Mouse (Mus musculus): ENCODE measurements around the gene Olfr357.

Olfr357 gene

GRCm38 (mm10) chr2:36993527-36993926, at the start of gene Olfr357:
Gene Olfr357, plus strand, starts transcription at chr2:36993827.
- DNase-seq (ENCODE audit: low spot score): no peak

- no peak for DNase-seq (ENCODE audit: low spot score)
Measured at GRCm38 (mm10) chr2:36997030-36997429, 3.4 kb downstream of the Olfr357 start.

GRCm38 (mm10) chr2:37009235-37009634, 15.6 kb downstream of the Olfr357 start, which contains the start of gene Olfr358:
Gene Olfr358, minus strand, starts transcription at chr2:37009335.
- DNase-seq (ENCODE audit: low spot score): no peak

Measured in MN1 (cell line).